Mouse (Mus musculus) lung, adult 2 months (tissue): ENCODE results near the gene Xylt2.
"Not testable (repeated sequence)": the region's sequence is repeated elsewhere in the genome, so short reads cannot be mapped to it uniquely, and the experiment has no call there.

ENCODE experiments used
- CTCF ChIP-seq: fragments of 200-500 bp; IDR thresholded peaks from 2 replicates; pipeline ENCODE4 v1.5.1; 2011; ENCODE audit warnings: mild to moderate bottlenecking, low read length, control low read depth; ENCODE audit not compliant: insufficient read depth
- POLR2A ChIP-seq: fragments of 200-500 bp; IDR thresholded peaks from 2 replicates; pipeline ENCODE4 v1.6.1; 2011; ENCODE audit warnings: low read depth, mild to moderate bottlenecking, control low read depth, low read length, borderline replicate concordance; ENCODE audit errors: extremely low read depth

DNA sequence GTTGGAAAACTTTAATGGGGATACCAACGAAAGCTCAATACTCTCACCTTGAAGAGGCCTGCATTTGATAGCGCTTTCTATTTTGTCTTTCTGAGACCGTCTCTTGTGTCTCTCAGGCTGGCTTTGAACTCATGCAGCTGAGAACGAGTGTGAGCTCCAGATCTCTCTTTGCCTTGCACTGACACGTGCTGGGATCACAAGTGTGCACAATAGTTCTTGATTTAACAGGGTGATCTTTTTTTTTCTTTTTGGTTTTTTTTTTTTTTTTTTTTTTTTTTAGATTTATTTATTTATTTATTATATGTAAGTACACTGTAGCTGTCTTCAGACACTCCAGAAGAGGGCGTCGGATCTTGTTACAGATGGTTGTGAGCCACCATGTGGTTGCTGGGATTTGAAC, 26.1 kb downstream of the Xylt2 start:
- TF ChIP-seq CTCF, POLR2A: not testable (repeated sequence)
